ENCODE assay signal across 8 mouse cellular contexts in genomic region chr7:45872624-45873023, GRCm38 (mm10). TPM values are rescaled to one million over a fixed set of nuclear protein-coding genes. Genes with fewer than 3 reads are reported as not detected.
DNase-seq lines count a peak whose midpoint lies in the region; ATAC-seq and TF ChIP-seq lines count a peak whose summit lies in the region.

Gene Kdelr1, plus strand, starts transcription at chr7:45872772.

- H3K4me1 ChIP-seq in forebrain, embryonic 10.5 days, result peaks cover 54% of the 10 kb centered on the region
- H3K4me1 ChIP-seq in heart, embryonic 15.5 days (replicated peaks), result peaks cover 49% of the 10 kb centered on the region
- H3K4me1 ChIP-seq in liver, embryonic 14.5 days (replicated peaks; ENCODE audit: control insufficient read depth in 2 of 2, insufficient read depth in 2 of 2, low read length in 1 of 2), result peaks cover 0 to 8% of the 10 kb centered on the region in 2 experiments; a peak in 2 of 4 replicates
- peaks cover 25% of the 10 kb centered on the region for H3K4me1 ChIP-seq in neural tube, embryonic 11.5 days (ENCODE audit: control insufficient read depth, insufficient read depth, low read length)
- peaks cover 3% of the 10 kb centered on the region for H3K4me1 ChIP-seq in stomach, postnatal 0 days (replicated peaks; ENCODE audit: control insufficient read depth, insufficient read depth)

- peaks cover 38% of the 10 kb centered on the region for H3K36me3 ChIP-seq in forebrain, embryonic 10.5 days (replicated peaks)
- peaks cover 29% of the 10 kb centered on the region for H3K36me3 ChIP-seq in heart, embryonic 15.5 days
- H3K36me3 ChIP-seq in liver, embryonic 14.5 days (replicated peaks; ENCODE audit: control insufficient read depth, insufficient read depth, low read depth), result peaks cover 26% of the 10 kb centered on the region
- H3K36me3 ChIP-seq in neural tube, embryonic 11.5 days (ENCODE audit: control insufficient read depth, insufficient read depth, low read length), result peaks cover 6% of the 10 kb centered on the region
- peaks cover 23% of the 10 kb centered on the region for H3K36me3 ChIP-seq in stomach, postnatal 0 days (ENCODE audit: control insufficient read depth, insufficient read depth, low read length)

- peak; percentile 80 for DNase-seq in c-Kit-negative CD71-positive TER-119-positive erythroid progenitor cells, embryonic 14.5 days (ENCODE audit: low read depth, low spot score)
- peak; percentile 88 for DNase-seq in forebrain, embryonic 10.5 days (ENCODE audit: extremely low spot score, low spot score)
- DNase-seq in kidney, postnatal 25 days, result peak; percentile 92 to 93
- DNase-seq in liver, embryonic 14.5 days (ENCODE audit: low read depth in 3 of 3, low spot score in 3 of 3), result peak; percentile 73 to 76 (median 75)
- DNase-seq in neural tube, embryonic 11.5 days (ENCODE audit: low spot score), result peak; percentile 91
- peak; percentile 91 for DNase-seq in stomach, postnatal 0 days (ENCODE audit: low spot score)

- H3K4me3 ChIP-seq in forebrain, embryonic 10.5 days, result peak within 1 kb of the TSS; percentile 88
- H3K4me3 ChIP-seq in heart, embryonic 15.5 days, result peak within 1 kb of the TSS; percentile 96
- H3K4me3 ChIP-seq in liver, embryonic 14.5 days (ENCODE audit: insufficient read depth in 1 of 2, low read depth in 2 of 2, low read length in 2 of 2), result peak within 1 kb of the TSS; percentile 78 to 94
- peak within 1 kb of the TSS; percentile 88 for H3K4me3 ChIP-seq in neural tube, embryonic 11.5 days (ENCODE audit: low read depth, low read length)
- H3K4me3 ChIP-seq in stomach, postnatal 0 days (ENCODE audit: low read depth, low read length), result peak within 1 kb of the TSS; percentile 89

- peak within 1 kb of the TSS; percentile 95 for H3K27ac ChIP-seq in forebrain, embryonic 10.5 days
- H3K27ac ChIP-seq in heart, embryonic 15.5 days, result peak within 1 kb of the TSS; percentile 96
- H3K27ac ChIP-seq in liver, embryonic 14.5 days, result peak within 1 kb of the TSS; percentile 80
- peak within 1 kb of the TSS; percentile 45 for H3K27ac ChIP-seq in neural tube, embryonic 11.5 days (ENCODE audit: low read depth, low read length)
- H3K27ac ChIP-seq in stomach, postnatal 0 days (replicated peaks), result peak within 1 kb of the TSS; percentile 97

- peak within 1 kb of the TSS; percentile 69 for H3K4me2 ChIP-seq in heart, embryonic 15.5 days
- peak within 1 kb of the TSS; percentile 98 for H3K4me2 ChIP-seq in liver, embryonic 14.5 days (ENCODE audit: low read depth)
- H3K4me2 ChIP-seq in neural tube, embryonic 11.5 days (ENCODE audit: low read depth), result peak within 1 kb of the TSS; percentile 75
- H3K4me2 ChIP-seq in stomach, postnatal 0 days (replicated peaks; ENCODE audit: low read depth), result peak within 1 kb of the TSS; percentile 85

- ATAC-seq in CD4-positive, CD25-positive, alpha-beta regulatory T cell, adult 4 months, result peak; percentile 84
- peak; percentile 74 for ATAC-seq in heart, embryonic 15.5 days (replicated peaks; ENCODE audit: insufficient number of reproducible peaks, insufficient read depth, low FRiP score, low read depth)
- ATAC-seq in liver, embryonic 14.5 days (ENCODE audit: insufficient read depth), result peak; percentile 82
- ATAC-seq in neural tube, embryonic 11.5 days (ENCODE audit: insufficient read depth, low FRiP score, low TSS enrichment), result peak; percentile 67
- ATAC-seq in stomach, postnatal 0 days (ENCODE audit: low FRiP score, low TSS enrichment), result peak; percentile 78

- TF ChIP-seq EP300 in liver, embryonic 14.5 days (IDR thresholded peaks at IDR 0.05; ENCODE audit: low read depth), result no peak
- TF ChIP-seq EP300 in stomach, postnatal 0 days (optimal IDR thresholded peaks at IDR 0.05), result no peak

- H3K27me3 ChIP-seq in forebrain, embryonic 10.5 days (ENCODE audit: poor library complexity, severe bottlenecking), result peaks cover 48% of the 10 kb centered on the region
- H3K27me3 ChIP-seq in heart, embryonic 15.5 days, result peaks cover 40% of the 10 kb centered on the region
- peaks cover 46% of the 10 kb centered on the region for H3K27me3 ChIP-seq in liver, embryonic 14.5 days (ENCODE audit: control insufficient read depth, insufficient read depth, low read length)
- peaks cover 34% of the 10 kb centered on the region for H3K27me3 ChIP-seq in neural tube, embryonic 11.5 days (ENCODE audit: control insufficient read depth, insufficient read depth, low read length)
- peaks cover 3% of the 10 kb centered on the region; the same call in 1 of the 2 replicates for H3K27me3 ChIP-seq in stomach, postnatal 0 days (ENCODE audit: control insufficient read depth, insufficient read depth, low read length)

- under 1% methylated on average over 18 of the region's 18 CpGs for WGBS in forebrain, embryonic 10.5 days
- WGBS in heart, embryonic 15.5 days, result under 1% methylated on average over 18 of the region's 18 CpGs
- WGBS in liver, embryonic 14.5 days (ENCODE audit: insufficient replicate concordance), result under 1% methylated on average over 18 of the region's 18 CpGs
- WGBS in neural tube, embryonic 11.5 days, result under 1% methylated on average over 18 of the region's 18 CpGs
- under 1% methylated on average over 18 of the region's 18 CpGs for WGBS in stomach, postnatal 0 days

- TF ChIP-seq CTCF in liver, embryonic 14.5 days (IDR thresholded peaks at IDR 0.05; ENCODE audit: low read depth), result peak; percentile 98
- peak; percentile 98 for TF ChIP-seq CTCF in stomach, postnatal 0 days (IDR thresholded peaks at IDR 0.05; ENCODE audit: low read depth)

- H3K9me3 ChIP-seq in forebrain, embryonic 10.5 days, result no peaks in the 10 kb centered on the region
- H3K9me3 ChIP-seq in heart, embryonic 15.5 days (replicated peaks), result no peaks in the 10 kb centered on the region
- no peaks in the 10 kb centered on the region for H3K9me3 ChIP-seq in liver, embryonic 14.5 days (ENCODE audit: control insufficient read depth, low read length)
- H3K9me3 ChIP-seq in neural tube, embryonic 11.5 days (ENCODE audit: control insufficient read depth, low read length), result no peaks in the 10 kb centered on the region
- no peaks in the 10 kb centered on the region for H3K9me3 ChIP-seq in stomach, postnatal 0 days (ENCODE audit: control insufficient read depth, low read length)

- H3K9ac ChIP-seq in heart, embryonic 15.5 days, result peak within 1 kb of the TSS; percentile 97
- H3K9ac ChIP-seq in liver, embryonic 14.5 days (replicated peaks), result peak within 1 kb of the TSS; percentile 97
- H3K9ac ChIP-seq in neural tube, embryonic 11.5 days (ENCODE audit: low read length), result peak within 1 kb of the TSS; percentile 95
- peak within 1 kb of the TSS; percentile 97 for H3K9ac ChIP-seq in stomach, postnatal 0 days (ENCODE audit: low read length)

RNA-seq across cellular contexts. Expression of gene Kdelr1, which starts in this region (rescaled TPM):
- polyA plus RNA-seq in CD4-positive, CD25-positive, alpha-beta regulatory T cell, adult 4 months (2017; shearing (Covaris generic)), result 10 to 100 TPM; 21.2 to 27.0 TPM
- polyA plus RNA-seq in forebrain, embryonic 10.5 days (2016; fragmentation: Nextera tagmentation; extraction: Ambion mirVana), result 34.1 and 37.0 TPM in 2 replicates
- 54.6 and 65.0 TPM in 2 replicates for polyA plus RNA-seq in heart, embryonic 15.5 days (2015; fragmentation: Nextera tagmentation; extraction: Ambion mirVana)
- 53.9 and 74.6 TPM in 2 replicates for polyA plus RNA-seq in liver, embryonic 14.5 days (2012; rRNA removed)
- 33.9 and 34.8 TPM in 2 replicates for polyA plus RNA-seq in liver, embryonic 14.5 days (2014; fragmentation: Nextera tagmentation; extraction: Ambion mirVana)
- polyA plus RNA-seq in neural tube, embryonic 11.5 days (2014; fragmentation: Nextera tagmentation; extraction: Ambion mirVana), result 75.4 and 86.4 TPM in 2 replicates
- polyA plus RNA-seq in stomach, postnatal 0 days (2015; fragmentation: Nextera tagmentation; extraction: Ambion mirVana), result 49.8 and 54.6 TPM in 2 replicates

Comparison
In these comparisons a context has a peak if more than half of its experiments do, and no peak if none do; other contexts are left out.
1. Peak in every context shown above with its lines: DNase-seq, ATAC-seq, H3K4me3 ChIP-seq and H3K27ac ChIP-seq.
2. H3K27ac ChIP-seq: peak in every context shown above with its lines; median percentile 97 in stomach, postnatal 0 days; 96 in heart, embryonic 15.5 days; 95 in forebrain, embryonic 10.5 days; 80 in liver, embryonic 14.5 days; 45 in neural tube, embryonic 11.5 days.